Mouse (Mus musculus): ENCODE measurements around the gene Dus1l. TPM values are rescaled to one million over a fixed set of nuclear protein-coding genes. Genes with fewer than 3 reads are reported as not detected.

The Dus1l gene
- polyA plus RNA-seq (2012; rRNA removed; ENCODE audit: low replicate concordance): 33.0 and 52.4 TPM in 2 replicates

GRCm38 (mm10) chr11:120795756-120796613 is at the start of gene Dus1l:
Gene Dus1l, minus strand, starts transcription at chr11:120796403.

GRCm38 (mm10) chr11:120823956-120824786 is 28.0 kb upstream of the Dus1l start, which contains the start of gene Fasn:
Gene Fasn, minus strand, starts transcription at chr11:120824547.

GRCm38 (mm10) chr11:120784064-120784791 is 12.0 kb downstream of the Dus1l start, which contains the start of the genes Rfng and Gps1:
Gene Rfng, minus strand, starts transcription at chr11:120784207.
Gene Gps1, plus strand, starts transcription at chr11:120784272.

GRCm38 (mm10) chr11:120762672-120763041 is 33.5 kb downstream of the Dus1l start, which contains the start of gene Hmga1b:
Gene Hmga1b, plus strand, starts transcription at chr11:120762794.

Other genes starting within 250 kb of the Dus1l start
- 157 and 174 TPM in 2 replicates for gene Mcrip1, start 246.7 kb downstream of the Dus1l start, polyA plus RNA-seq (2012; rRNA removed; ENCODE audit: low replicate concordance)
- not detected in 2 replicates for gene Ppp1r27, start 245.3 kb downstream of the Dus1l start, polyA plus RNA-seq (2012; rRNA removed; ENCODE audit: low replicate concordance)
- 212 and 315 TPM in 2 replicates for gene P4hb, start 223.2 kb downstream of the Dus1l start, polyA plus RNA-seq (2012; rRNA removed; ENCODE audit: low replicate concordance)
- gene Arhgdia, start 214.8 kb downstream of the Dus1l start, polyA plus RNA-seq (2012; rRNA removed; ENCODE audit: low replicate concordance): 706 and 742 TPM in 2 replicates
- 26.4 and 41.1 TPM in 2 replicates for gene Alyref, start 198.0 kb downstream of the Dus1l start, polyA plus RNA-seq (2012; rRNA removed; ENCODE audit: low replicate concordance)
- 102 and 121 TPM in 2 replicates for gene Anapc11, start 198.0 kb downstream of the Dus1l start, polyA plus RNA-seq (2012; rRNA removed; ENCODE audit: low replicate concordance)
- gene Npb, start 187.9 kb downstream of the Dus1l start, polyA plus RNA-seq (2012; rRNA removed; ENCODE audit: low replicate concordance): 0.39 and 2.5 TPM in 2 replicates
- 202 and 224 TPM in 2 replicates for gene Pcyt2, start 178.5 kb downstream of the Dus1l start, polyA plus RNA-seq (2012; rRNA removed; ENCODE audit: low replicate concordance)
- gene Sirt7, start 171.2 kb downstream of the Dus1l start, polyA plus RNA-seq (2012; rRNA removed; ENCODE audit: low replicate concordance): 63.3 and 73.1 TPM in 2 replicates
- gene Mafg, start 162.8 kb downstream of the Dus1l start, polyA plus RNA-seq (2012; rRNA removed; ENCODE audit: low replicate concordance): 53.4 and 67.3 TPM in 2 replicates
- gene Pycr1, start 152.6 kb downstream of the Dus1l start, polyA plus RNA-seq (2012; rRNA removed; ENCODE audit: low replicate concordance): 8.3 and 23.9 TPM in 2 replicates
- 0.14 TPM in 1 of 2 replicates, not detected in the other for gene Myadml2, start 148.2 kb downstream of the Dus1l start, polyA plus RNA-seq (2012; rRNA removed; ENCODE audit: low replicate concordance)
- gene Notum, start 135.2 kb downstream of the Dus1l start, polyA plus RNA-seq (2012; rRNA removed; ENCODE audit: low replicate concordance): 5.0 TPM in 1 of 2 replicates, not detected in the other
- gene Aspscr1, start 123.4 kb downstream of the Dus1l start, polyA plus RNA-seq (2012; rRNA removed; ENCODE audit: low replicate concordance): 89.5 and 105 TPM in 2 replicates
- gene Cenpx, start 82.7 kb downstream of the Dus1l start, polyA plus RNA-seq (2012; rRNA removed; ENCODE audit: low replicate concordance): 89.1 and 110 TPM in 2 replicates
- 30.1 and 63.6 TPM in 2 replicates for gene Lrrc45, start 82.5 kb downstream of the Dus1l start, polyA plus RNA-seq (2012; rRNA removed; ENCODE audit: low replicate concordance)
- gene Rac3, start 74.9 kb downstream of the Dus1l start, polyA plus RNA-seq (2012; rRNA removed; ENCODE audit: low replicate concordance): 16.6 and 55.7 TPM in 2 replicates
- gene Dcxr, start 69.1 kb downstream of the Dus1l start, polyA plus RNA-seq (2012; rRNA removed; ENCODE audit: low replicate concordance): 141 and 144 TPM in 2 replicates
- gene Cbr2, start 64.3 kb downstream of the Dus1l start, polyA plus RNA-seq (2012; rRNA removed; ENCODE audit: low replicate concordance): 204 and 309 TPM in 2 replicates
- 0.50 and 9.3 TPM in 2 replicates for gene Hmga1b, start 33.6 kb downstream of the Dus1l start, polyA plus RNA-seq (2012; rRNA removed; ENCODE audit: low replicate concordance)
- 57.4 and 75.5 TPM in 2 replicates for gene Rfng, start 12.2 kb downstream of the Dus1l start, polyA plus RNA-seq (2012; rRNA removed; ENCODE audit: low replicate concordance)
- 171 and 257 TPM in 2 replicates for gene Gps1, start 12.1 kb downstream of the Dus1l start, polyA plus RNA-seq (2012; rRNA removed; ENCODE audit: low replicate concordance)
- 8,340 and 15,875 TPM in 2 replicates for gene Fasn, start 28.1 kb upstream of the Dus1l start, polyA plus RNA-seq (2012; rRNA removed; ENCODE audit: low replicate concordance)
- gene Ccdc57, start 136.5 kb upstream of the Dus1l start, polyA plus RNA-seq (2012; rRNA removed; ENCODE audit: low replicate concordance): 1.6 and 5.9 TPM in 2 replicates
- 2.2 and 13.6 TPM in 2 replicates for gene Slc16a3, start 152.1 kb upstream of the Dus1l start, polyA plus RNA-seq (2012; rRNA removed; ENCODE audit: low replicate concordance)
- gene Csnk1d, start 194.9 kb upstream of the Dus1l start, polyA plus RNA-seq (2012; rRNA removed; ENCODE audit: low replicate concordance): 67.7 and 113 TPM in 2 replicates
- 2.0 and 6.1 TPM in 2 replicates for gene Cd7, start 243.0 kb upstream of the Dus1l start, polyA plus RNA-seq (2012; rRNA removed; ENCODE audit: low replicate concordance)